ENCODE assay signal across 9 mouse cellular contexts in genomic region chr4:156034901-156035300, GRCm38 (mm10). TPM values are rescaled to one million over a fixed set of nuclear protein-coding genes. Genes with fewer than 3 reads are reported as not detected.
DNase-seq lines count a peak whose midpoint lies in the region; ATAC-seq lines count a peak whose summit lies in the region.
"Had no signal": no experiment of that assay in that cellular context is flagged by ENCODE, and none has a peak within 500 bp of the region (broad histone marks: within the 10 kb centered on the region; RNA-seq: fewer than 3 reads in every experiment).

No protein-coding gene starts in this region.

- H3K4me2 ChIP-seq in heart, embryonic 14.5 days (ENCODE audit: low read length), result peak overlapping the region; percentile 58
- 0 out of 2 replicates have a peak overlapping the region, but pooled peaks have one; percentile 33 for H3K4me2 ChIP-seq in intestine, embryonic 16.5 days (ENCODE audit: low read depth, low read length)
- peak overlapping the region; percentile 53 for H3K4me2 ChIP-seq in neural tube, embryonic 12.5 days (replicated peaks)

- peaks cover 18 to 27% of the 10 kb centered on the region in 2 experiments for H3K4me1 ChIP-seq in heart, embryonic 14.5 days (ENCODE audit: control insufficient read depth in 2 of 2, insufficient read depth in 2 of 2, low read length in 2 of 2)
- H3K4me1 ChIP-seq in brown adipose tissue, adult 24 weeks (ENCODE audit: control insufficient read depth, insufficient read depth, insufficient read length, low read length), result peaks cover 11% of the 10 kb centered on the region
- H3K4me1 ChIP-seq in intestine, embryonic 16.5 days (ENCODE audit: control insufficient read depth, insufficient read depth, low read length), result peaks cover 22% of the 10 kb centered on the region
- H3K4me1 ChIP-seq in neural tube, embryonic 12.5 days, result peaks cover 37% of the 10 kb centered on the region

- no peaks in the 10 kb centered on the region for H3K36me3 ChIP-seq in heart, embryonic 14.5 days (ENCODE audit: control insufficient read depth, insufficient read depth, low read length)
- no peaks in the 10 kb centered on the region; the same call in 1 of the 2 replicates for H3K36me3 ChIP-seq in intestine, embryonic 16.5 days (ENCODE audit: control insufficient read depth, insufficient read depth, low read length)
- no peaks in the 10 kb centered on the region for H3K36me3 ChIP-seq in neural tube, embryonic 12.5 days

- H3K27ac ChIP-seq in heart, embryonic 14.5 days (replicated peaks in 1 of 2; ENCODE audit: control insufficient read depth in 1 of 2, insufficient read depth in 1 of 2, low read depth in 2 of 2, low read length in 2 of 2), result no peak overlapping the region
- no peak overlapping the region for H3K27ac ChIP-seq in brown adipose tissue, adult 24 weeks (replicated peaks; ENCODE audit: low read depth, low read length)
- H3K27ac ChIP-seq in intestine, embryonic 16.5 days (ENCODE audit: low read length), result no peak overlapping the region
- no peak overlapping the region for H3K27ac ChIP-seq in neural tube, embryonic 12.5 days

- intact Hi-C loops in heart, postnatal 14 days (cut with DNase I), result loop anchor here (5.0 kb wide), 2 partner anchors 73 to 77 kb away; partner anchors contain the start of gene C1qtnf12

- peaks cover 22% of the 10 kb centered on the region for H3K27me3 ChIP-seq in heart, embryonic 14.5 days (ENCODE audit: control insufficient read depth, insufficient read depth, low read length)
- peaks cover 9% of the 10 kb centered on the region; the same call in 1 of the 2 replicates for H3K27me3 ChIP-seq in intestine, embryonic 16.5 days (replicated peaks; ENCODE audit: control insufficient read depth, insufficient read depth, low read length)
- H3K27me3 ChIP-seq in neural tube, embryonic 12.5 days (replicated peaks), result peaks cover 24% of the 10 kb centered on the region

- ATAC-seq in heart, embryonic 14.5 days (ENCODE audit: insufficient number of reproducible peaks, insufficient read depth, low FRiP score, low read depth), result no peak
- no peak for ATAC-seq in intestine, embryonic 16.5 days
- no peak for ATAC-seq in neural tube, embryonic 12.5 days (ENCODE audit: low FRiP score, low read depth)

- no peaks in the 10 kb centered on the region for H3K9me3 ChIP-seq in heart, embryonic 14.5 days (ENCODE audit: control insufficient read depth, low read length)
- H3K9me3 ChIP-seq in intestine, embryonic 16.5 days (ENCODE audit: control insufficient read depth, low read length), result no peaks in the 10 kb centered on the region
- no peaks in the 10 kb centered on the region for H3K9me3 ChIP-seq in neural tube, embryonic 12.5 days

- H3K9ac ChIP-seq in heart, embryonic 14.5 days (ENCODE audit: low read length), result peak overlapping the region; percentile 41
- no peak overlapping the region for H3K9ac ChIP-seq in intestine, embryonic 16.5 days (ENCODE audit: low read depth, low read length)
- H3K9ac ChIP-seq in neural tube, embryonic 12.5 days, result peak overlapping the region; percentile 46; the same call in 1 of the 2 replicates

- peak overlapping the region; percentile 24 to 26 for H3K4me3 ChIP-seq in heart, embryonic 14.5 days (ENCODE audit: control insufficient read depth in 1 of 2, insufficient read depth in 1 of 2, low read depth in 1 of 2, low read length in 2 of 2)
- H3K4me3 ChIP-seq in brown adipose tissue, adult 24 weeks (ENCODE audit: insufficient read depth, low read depth, low read length), result peak overlapping the region; percentile 31
- peak overlapping the region; percentile 16 for H3K4me3 ChIP-seq in intestine, embryonic 16.5 days (ENCODE audit: low read length)
- H3K4me3 ChIP-seq in neural tube, embryonic 12.5 days, result peak overlapping the region; percentile 22

- 5% methylated on average over 25 of the region's 25 CpGs for WGBS in heart, embryonic 14.5 days
- WGBS in intestine, embryonic 16.5 days, result 28% methylated on average over 25 of the region's 25 CpGs
- 4% methylated on average over 25 of the region's 25 CpGs for WGBS in neural tube, embryonic 12.5 days

- no peak for DNase-seq in heart, postnatal 14 days
- DNase-seq in cerebellum, postnatal 25 days, result no peak
- DNase-seq in ovary, adult 18-20 months (ENCODE audit: low spot score), result no peak
- DNase-seq in right cerebral cortex, postnatal 14 days, result no peak
- DNase-seq: gastrocnemius, postnatal 36 days had no signal

RNA-seq across cellular contexts. Expression of gene Tnfrsf18, which starts 8.9 kb away (rescaled TPM):
- 2.2 and 2.3 TPM in 2 replicates for polyA plus RNA-seq in heart, embryonic 14.5 days (2014; fragmentation: Nextera tagmentation; extraction: Ambion mirVana)
- under 1 TPM in 1 of 2 experiments, not detected in 1; 0.56 TPM for total RNA-seq in heart, postnatal 14 days (2021)
- not detected in 2 replicates for polyA plus RNA-seq in brown adipose tissue, adult 24 weeks (2012; ENCODE audit: insufficient read depth, insufficient read length, missing spikeins)
- polyA plus RNA-seq in intestine, embryonic 16.5 days (2015; fragmentation: Nextera tagmentation; extraction: Ambion mirVana), result 1.0 and 1.4 TPM in 2 replicates
- 1.6 and 2.0 TPM in 2 replicates for polyA plus RNA-seq in neural tube, embryonic 12.5 days (2016; fragmentation: Nextera tagmentation; extraction: Ambion mirVana)

RNA-seq across cellular contexts. Expression of gene Tnfrsf4, which starts 21.3 kb away (rescaled TPM):
- polyA plus RNA-seq in heart, embryonic 14.5 days (2014; fragmentation: Nextera tagmentation; extraction: Ambion mirVana), result 0.51 and 0.57 TPM in 2 replicates
- total RNA-seq in heart, postnatal 14 days (2021), result under 1 TPM; 0.50 to 0.80 TPM
- polyA plus RNA-seq in brown adipose tissue, adult 24 weeks (2012; ENCODE audit: insufficient read depth, insufficient read length, missing spikeins), result not detected in 2 replicates
- 0.55 and 0.86 TPM in 2 replicates for polyA plus RNA-seq in intestine, embryonic 16.5 days (2015; fragmentation: Nextera tagmentation; extraction: Ambion mirVana)
- 0.52 and 0.81 TPM in 2 replicates for polyA plus RNA-seq in neural tube, embryonic 12.5 days (2016; fragmentation: Nextera tagmentation; extraction: Ambion mirVana)

RNA-seq across cellular contexts. Expression of gene Ttll10, which starts 24.3 kb away (rescaled TPM):
- polyA plus RNA-seq in heart, embryonic 14.5 days (2014; fragmentation: Nextera tagmentation; extraction: Ambion mirVana), result 0.11 and 0.26 TPM in 2 replicates
- not detected for total RNA-seq in heart, postnatal 14 days (2021)
- not detected in 2 replicates for polyA plus RNA-seq in brown adipose tissue, adult 24 weeks (2012; ENCODE audit: insufficient read depth, insufficient read length, missing spikeins)
- 4.2 and 4.7 TPM in 2 replicates for polyA plus RNA-seq in intestine, embryonic 16.5 days (2015; fragmentation: Nextera tagmentation; extraction: Ambion mirVana)
- polyA plus RNA-seq in neural tube, embryonic 12.5 days (2016; fragmentation: Nextera tagmentation; extraction: Ambion mirVana), result 0.20 TPM in 1 of 2 replicates, not detected in the other
- total RNA-seq: gastrocnemius, postnatal 36 days had no signal

RNA-seq across cellular contexts. Expression of gene Sdf4, which starts 42.2 kb away (rescaled TPM):
- 133 and 137 TPM in 2 replicates for polyA plus RNA-seq in heart, embryonic 14.5 days (2014; fragmentation: Nextera tagmentation; extraction: Ambion mirVana)
- total RNA-seq in heart, postnatal 14 days (2021), result 10 to 100 TPM; 83.2 to 84.6 TPM
- 138 and 141 TPM in 2 replicates for polyA plus RNA-seq in brown adipose tissue, adult 24 weeks (2012; ENCODE audit: insufficient read depth, insufficient read length, missing spikeins)
- polyA plus RNA-seq in intestine, embryonic 16.5 days (2015; fragmentation: Nextera tagmentation; extraction: Ambion mirVana), result 165 and 171 TPM in 2 replicates
- polyA plus RNA-seq in neural tube, embryonic 12.5 days (2016; fragmentation: Nextera tagmentation; extraction: Ambion mirVana), result 129 and 133 TPM in 2 replicates

RNA-seq across cellular contexts. Expression of gene B3galt6, which starts 42.5 kb away (rescaled TPM):
- polyA plus RNA-seq in heart, embryonic 14.5 days (2014; fragmentation: Nextera tagmentation; extraction: Ambion mirVana), result 8.9 and 11.5 TPM in 2 replicates
- total RNA-seq in heart, postnatal 14 days (2021), result 1 to 10 TPM; 2.0 to 2.7 TPM
- polyA plus RNA-seq in brown adipose tissue, adult 24 weeks (2012; ENCODE audit: insufficient read depth, insufficient read length, missing spikeins), result 1.8 and 3.0 TPM in 2 replicates
- polyA plus RNA-seq in intestine, embryonic 16.5 days (2015; fragmentation: Nextera tagmentation; extraction: Ambion mirVana), result 11.7 and 12.0 TPM in 2 replicates
- 20.2 and 20.6 TPM in 2 replicates for polyA plus RNA-seq in neural tube, embryonic 12.5 days (2016; fragmentation: Nextera tagmentation; extraction: Ambion mirVana)
